Comparison of ENCODE assay signal across 28 mouse cellular contexts in genomic region chrX:88125612-88126011, GRCm38 (mm10). TPM values are rescaled to one million over a fixed set of nuclear protein-coding genes. Genes with fewer than 3 reads are reported as not detected.
A peak's percentile ranks its signal among the peaks of the same experiment; 100 is the strongest.
DNase-seq lines count a peak whose midpoint lies in the region; ATAC-seq and TF ChIP-seq lines count a peak whose summit lies in the region.
"Had no signal": no experiment of that assay in that cellular context is flagged by ENCODE, and none has a peak within 500 bp of the region (broad histone marks: within the 10 kb centered on the region; RNA-seq: fewer than 3 reads in every experiment).

No protein-coding gene starts in this region.

- no peak overlapping the region for H3K4me2 ChIP-seq in hindbrain, embryonic 16.5 days (ENCODE audit: low read length)

- WGBS in hindbrain, embryonic 16.5 days = 67% methylated on average over 3 of the region's 3 CpGs
- WGBS in heart, adult 2 months = 31% methylated on average over 3 of the region's 3 CpGs

- intact Hi-C loops in gastrocnemius, adult 2 months (cut with DNase I) = no loop called here
- intact Hi-C loops in heart, adult 2 months (cut with DNase I) = no loop called here

- no peaks in the 10 kb centered on the region for H3K36me3 ChIP-seq in hindbrain, embryonic 16.5 days (ENCODE audit: control insufficient read depth, insufficient read depth, low read length)
- H3K36me3 ChIP-seq in heart, adult 2 months (ENCODE audit: control insufficient read depth, insufficient read depth, low read length) = no peaks in the 10 kb centered on the region
- H3K36me3 ChIP-seq: G1E had no signal

- no peaks in the 10 kb centered on the region for H3K79me2 ChIP-seq in heart, adult 2 months (replicated peaks; ENCODE audit: control insufficient read depth, insufficient read depth, low read length)

- H3K4me1 ChIP-seq in hindbrain, embryonic 16.5 days (ENCODE audit: control insufficient read depth, insufficient read depth, low read depth, low read length) = no peaks in the 10 kb centered on the region
- H3K4me1 ChIP-seq in heart, adult 2 months (ENCODE audit: control insufficient read depth, insufficient read depth, low read length) = no peaks in the 10 kb centered on the region

- H3K9me3 ChIP-seq in hindbrain, embryonic 16.5 days (ENCODE audit: control insufficient read depth, low read length) = no peaks in the 10 kb centered on the region
- H3K9me3 ChIP-seq: G1E had no signal

- CTCF ChIA-PET in Patski (lab: Charles Lee) = no interaction called here

- peak; percentile 97 for ATAC-seq in Patski
- no peak for ATAC-seq in hindbrain, embryonic 16.5 days
- ATAC-seq: activated CD4-positive, CD25-positive, alpha-beta regulatory T cell, adult 4 months; CD4-positive, CD25-positive, alpha-beta regulatory T cell, adult 4 months had no signal

- POLR2A ChIA-PET in Patski (lab: Charles Lee) = no interaction called here

- H3K4me3 ChIP-seq in hindbrain, embryonic 16.5 days (ENCODE audit: low read length) = no peak overlapping the region
- H3K4me3 ChIP-seq in gastrocnemius, adult 2 months = no peak overlapping the region
- no peak overlapping the region for H3K4me3 ChIP-seq in heart, adult 2 months

- no peak for TF ChIP-seq CTCF in Patski (IDR thresholded peaks at IDR 0.05)
- TF ChIP-seq CTCF in gastrocnemius, adult 2 months (IDR thresholded peaks at IDR 0.05) = no peak
- no peak for TF ChIP-seq CTCF in heart, adult 2 months (IDR thresholded peaks at IDR 0.05)

- in situ Hi-C loops in Patski (cut with MboI; ENCODE audit: low pct_unique_long_range_greater_than_20kb) = no loop called here

- DNase-seq in 3134 (ENCODE audit: extremely low read depth, insufficient read length, low spot score) (peak; percentile 49), 3T3-L1 (ENCODE audit: low read depth, low spot score) (peak; percentile 85), Patski (ENCODE audit: low read depth, low spot score) (peak; percentile 15)
- peak; percentile 72 for DNase-seq in Muller cell, postnatal 12 days (ENCODE audit: inconsistent ontology term)
- DNase-seq in cerebellum, postnatal 36 days = no peak
- no peak for DNase-seq in gastrocnemius, adult 2 months
- no peak for DNase-seq in heart, adult 2 months
- DNase-seq: adrenal gland, adult 2 months; adrenal gland, adult 8-10 months; adrenal gland, postnatal 10 days; adrenal gland, postnatal 14 days; adrenal gland, postnatal 25 days; adrenal gland, postnatal 36 days; B cell, adult 2 months; cerebellum, adult 11 months; cerebellum, adult 11-12 months; cerebellum, adult 18-20 months; cerebellum, adult 2 months; cerebellum, adult 8-10 months; cerebellum, adult 9-10 months had no signal

- no peak for TF ChIP-seq POLR2A in heart, adult 2 months (IDR thresholded peaks at IDR 0.05; ENCODE audit: insufficient read depth, low read depth, low read length)

- H3K27ac ChIP-seq in hindbrain, embryonic 16.5 days (ENCODE audit: low read depth, low read length) = no peak overlapping the region
- H3K27ac ChIP-seq in gastrocnemius, adult 2 months = no peak overlapping the region
- H3K27ac ChIP-seq in heart, adult 2 months = no peak overlapping the region

- H3K27me3 ChIP-seq in Patski = peaks cover 55% of the 10 kb centered on the region
- no peaks in the 10 kb centered on the region for H3K27me3 ChIP-seq in hindbrain, embryonic 16.5 days (replicated peaks; ENCODE audit: control insufficient read depth, insufficient read depth, low read length)
- no peaks in the 10 kb centered on the region for H3K27me3 ChIP-seq in heart, adult 2 months (ENCODE audit: control insufficient read depth, insufficient read depth, low read length)
- H3K27me3 ChIP-seq: CH12.LX had no signal

- H3K9ac ChIP-seq in hindbrain, embryonic 16.5 days (ENCODE audit: low read depth, low read length) = no peak overlapping the region
- H3K9ac ChIP-seq in heart, adult 2 months (ENCODE audit: low read depth, low read length) = no peak overlapping the region

- TF ChIP-seq EP300 in heart, adult 2 months (IDR thresholded peaks at IDR 0.05; ENCODE audit: insufficient read depth, low read depth, low read length) = no peak

RNA-seq across cellular contexts. Expression of gene Il1rapl1, which starts 10.2 kb away (rescaled TPM):
- not detected for polyA plus RNA-seq in Patski (2021)
- polyA plus RNA-seq in hindbrain, embryonic 16.5 days (2015; fragmentation: Nextera tagmentation; extraction: Ambion mirVana) = 4.4 and 4.8 TPM in 2 replicates
- total RNA-seq in gastrocnemius, adult 2 months (2021) = not detected
- under 1 TPM; 0.03 to 0.07 TPM for total RNA-seq in heart, adult 2 months (2021)
- not detected in 2 replicates for polyA plus RNA-seq in heart, adult 2 months (2012; rRNA removed)
- total RNA-seq: CH12.LX, ES-E14, MEL had no signal
- polyA plus RNA-seq: activated CD4-positive, CD25-positive, alpha-beta regulatory T cell, adult 4 months; adrenal gland, adult 2 months; C2C12; G1E had no signal

Comparison
In these comparisons a context has a peak if more than half of its experiments do, and no peak if none do; other contexts are left out.
1. DNase-seq: peak in 3134 (single experiment), 3T3-L1 (single experiment), Muller cell, postnatal 12 days (single experiment) and Patski (single experiment); none in cerebellum, postnatal 36 days (0 of 2), gastrocnemius, adult 2 months (single experiment) and heart, adult 2 months (0 of 2).